ENCODE assay signal across 8 mouse cellular contexts in genomic region chr4:129335216-129336074, GRCm38 (mm10). TPM values are rescaled to one million over a fixed set of nuclear protein-coding genes. Genes with fewer than 3 reads are reported as not detected.
DNase-seq lines count a peak whose midpoint lies in the region; ATAC-seq and TF ChIP-seq lines count a peak whose summit lies in the region.

TSS of gene Rbbp4 (minus strand) at chr4:129335370.
TSS of gene Zbtb8os (plus strand) at chr4:129335695.

- TF ChIP-seq EP300 in heart, adult 2 months (IDR thresholded peaks at IDR 0.05; ENCODE audit: insufficient read depth, low read depth, low read length), result no peak

- intact Hi-C loops in heart, adult 2 months (cut with DNase I), result loop anchor here (2.0 kb wide), 1 partner anchor 125 kb away; the partner anchor contains the start of gene Bsdc1

- peaks cover 29% of the 10 kb centered on the region for H3K4me1 ChIP-seq in embryonic facial prominence, embryonic 14.5 days (ENCODE audit: control insufficient read depth, insufficient read depth, low read length)
- H3K4me1 ChIP-seq in heart, adult 2 months (ENCODE audit: control insufficient read depth, insufficient read depth, low read length), result peaks cover 2% of the 10 kb centered on the region
- peaks cover 35% of the 10 kb centered on the region for H3K4me1 ChIP-seq in limb, embryonic 13.5 days
- peaks cover 37% of the 10 kb centered on the region for H3K4me1 ChIP-seq in midbrain, embryonic 16.5 days (ENCODE audit: control insufficient read depth, insufficient read depth, low read length)

- TF ChIP-seq POLR2A in heart, adult 2 months (IDR thresholded peaks at IDR 0.05; ENCODE audit: insufficient read depth, low read depth, low read length), result peak; percentile 67

- peaks cover 2% of the 10 kb centered on the region for H3K79me2 ChIP-seq in heart, adult 2 months (replicated peaks; ENCODE audit: control insufficient read depth, insufficient read depth, low read length)

- peak; percentile 97 for DNase-seq in 3T3-L1 (ENCODE audit: low read depth, low spot score)
- DNase-seq in adrenal gland, postnatal 4 days (ENCODE audit: low spot score in 2 of 2), result peak; percentile 89 to 94
- peak; percentile 100 for DNase-seq in embryonic facial prominence, embryonic 14.5 days (ENCODE audit: low spot score)
- DNase-seq in heart, adult 2 months, result peak; percentile 94 to 99
- DNase-seq in kidney, adult 8-10 months, result peak; percentile 96 to 97
- DNase-seq in spleen, postnatal 10 days (ENCODE audit: low spot score in 2 of 2), result peak; percentile 92 to 98

- peak; percentile 54 for TF ChIP-seq CTCF in heart, adult 2 months (IDR thresholded peaks at IDR 0.05)

- H3K36me3 ChIP-seq in embryonic facial prominence, embryonic 14.5 days (ENCODE audit: control insufficient read depth, insufficient read depth, low read length), result peaks cover 35% of the 10 kb centered on the region
- peaks cover 24% of the 10 kb centered on the region for H3K36me3 ChIP-seq in heart, adult 2 months (ENCODE audit: control insufficient read depth, insufficient read depth, low read length)
- H3K36me3 ChIP-seq in limb, embryonic 13.5 days, result peaks cover 27% of the 10 kb centered on the region
- no peaks in the 10 kb centered on the region for H3K36me3 ChIP-seq in midbrain, embryonic 16.5 days (ENCODE audit: control insufficient read depth, insufficient read depth, low read length)

- peak; percentile 98 for ATAC-seq in embryonic facial prominence, embryonic 14.5 days (ENCODE audit: low read depth)
- ATAC-seq in limb, embryonic 13.5 days (ENCODE audit: low FRiP score, low read depth), result peak; percentile 98
- ATAC-seq in midbrain, embryonic 16.5 days, result peak; percentile 99

- H3K9me3 ChIP-seq in embryonic facial prominence, embryonic 14.5 days (ENCODE audit: control insufficient read depth, low read length), result no peaks in the 10 kb centered on the region
- no peaks in the 10 kb centered on the region for H3K9me3 ChIP-seq in limb, embryonic 13.5 days
- no peaks in the 10 kb centered on the region for H3K9me3 ChIP-seq in midbrain, embryonic 16.5 days (replicated peaks; ENCODE audit: control insufficient read depth, low read length, poor library complexity, severe bottlenecking)

- WGBS in embryonic facial prominence, embryonic 14.5 days, result under 1% methylated on average over 58 of the region's 73 CpGs
- WGBS in heart, adult 2 months, result under 1% methylated on average over 73 of the region's 73 CpGs
- under 1% methylated on average over 62 of the region's 73 CpGs for WGBS in limb, embryonic 13.5 days
- WGBS in midbrain, embryonic 16.5 days, result under 1% methylated on average over 69 of the region's 73 CpGs

- peak within 1 kb of the TSS; percentile 61 for H3K4me2 ChIP-seq in embryonic facial prominence, embryonic 14.5 days (ENCODE audit: low read depth, low read length)
- peak within 1 kb of the TSS; percentile 84 for H3K4me2 ChIP-seq in limb, embryonic 13.5 days (replicated peaks)
- H3K4me2 ChIP-seq in midbrain, embryonic 16.5 days (ENCODE audit: low read length), result peak within 1 kb of the TSS; percentile 73

- H3K4me3 ChIP-seq in embryonic facial prominence, embryonic 14.5 days (ENCODE audit: low read depth, low read length), result peak within 1 kb of the TSS; percentile 94
- peak within 1 kb of the TSS; percentile 92 for H3K4me3 ChIP-seq in heart, adult 2 months
- H3K4me3 ChIP-seq in limb, embryonic 13.5 days, result peak within 1 kb of the TSS; percentile 95
- H3K4me3 ChIP-seq in midbrain, embryonic 16.5 days (ENCODE audit: low read depth, low read length), result peak within 1 kb of the TSS; percentile 92

- no peaks in the 10 kb centered on the region for H3K27me3 ChIP-seq in embryonic facial prominence, embryonic 14.5 days (replicated peaks; ENCODE audit: control insufficient read depth, insufficient read depth, low read length)
- no peaks in the 10 kb centered on the region for H3K27me3 ChIP-seq in heart, adult 2 months (ENCODE audit: control insufficient read depth, insufficient read depth, low read length)
- H3K27me3 ChIP-seq in limb, embryonic 13.5 days, result no peaks in the 10 kb centered on the region
- H3K27me3 ChIP-seq in midbrain, embryonic 16.5 days (ENCODE audit: control insufficient read depth, insufficient read depth, low read depth, low read length), result no peaks in the 10 kb centered on the region

- H3K9ac ChIP-seq in embryonic facial prominence, embryonic 14.5 days (ENCODE audit: low read depth, low read length), result peak within 1 kb of the TSS; percentile 97
- H3K9ac ChIP-seq in heart, adult 2 months (ENCODE audit: low read depth, low read length), result peak within 1 kb of the TSS; percentile 96
- peak within 1 kb of the TSS; percentile 98 for H3K9ac ChIP-seq in limb, embryonic 13.5 days
- peak within 1 kb of the TSS; percentile 96 for H3K9ac ChIP-seq in midbrain, embryonic 16.5 days (ENCODE audit: low read depth, low read length)

- H3K27ac ChIP-seq in embryonic facial prominence, embryonic 14.5 days (replicated peaks; ENCODE audit: low read depth, low read length), result peak within 1 kb of the TSS; percentile 97
- peak within 1 kb of the TSS; percentile 96 for H3K27ac ChIP-seq in heart, adult 2 months
- peak within 1 kb of the TSS; percentile 99 for H3K27ac ChIP-seq in limb, embryonic 13.5 days
- H3K27ac ChIP-seq in midbrain, embryonic 16.5 days (ENCODE audit: low read length), result peak within 1 kb of the TSS; percentile 97

RNA-seq across cellular contexts. Expression of gene Rbbp4, which starts in this region (rescaled TPM):
- 100 to 1,000 TPM; 188 to 206 TPM for total RNA-seq in adrenal gland, postnatal 4 days (2021)
- polyA plus RNA-seq in embryonic facial prominence, embryonic 14.5 days (2014; fragmentation: Nextera tagmentation; extraction: Ambion mirVana), result 304 and 320 TPM in 2 replicates
- total RNA-seq in heart, adult 2 months (2021), result 10 to 100 TPM; 67.0 to 70.7 TPM
- 16.8 and 34.5 TPM in 2 replicates for polyA plus RNA-seq in heart, adult 2 months (2012; rRNA removed)
- 491 and 502 TPM in 2 replicates for polyA plus RNA-seq in limb, embryonic 13.5 days (2015; fragmentation: Nextera tagmentation; extraction: Ambion mirVana)
- polyA plus RNA-seq in midbrain, embryonic 16.5 days (2015; fragmentation: Nextera tagmentation; extraction: Ambion mirVana), result 267 and 295 TPM in 2 replicates

RNA-seq across cellular contexts. Expression of gene Zbtb8os, which starts in this region (rescaled TPM):
- total RNA-seq in adrenal gland, postnatal 4 days (2021), result 10 to 100 TPM; 51.1 to 52.2 TPM
- polyA plus RNA-seq in embryonic facial prominence, embryonic 14.5 days (2014; fragmentation: Nextera tagmentation; extraction: Ambion mirVana), result 37.1 and 45.0 TPM in 2 replicates
- total RNA-seq in heart, adult 2 months (2021), result 10 to 100 TPM; 19.5 to 27.2 TPM
- polyA plus RNA-seq in heart, adult 2 months (2012; rRNA removed), result 9.1 and 13.0 TPM in 2 replicates
- 43.4 and 44.0 TPM in 2 replicates for polyA plus RNA-seq in limb, embryonic 13.5 days (2015; fragmentation: Nextera tagmentation; extraction: Ambion mirVana)
- polyA plus RNA-seq in midbrain, embryonic 16.5 days (2015; fragmentation: Nextera tagmentation; extraction: Ambion mirVana), result 15.1 and 17.7 TPM in 2 replicates

Comparison
In these comparisons a context has a peak if more than half of its experiments do, and no peak if none do; other contexts are left out.
1. Peak in every context shown above with its lines: DNase-seq, ATAC-seq, H3K4me3 ChIP-seq and H3K27ac ChIP-seq.